Mouse (Mus musculus): ENCODE data around the gene Ifnar1.

DNA sequence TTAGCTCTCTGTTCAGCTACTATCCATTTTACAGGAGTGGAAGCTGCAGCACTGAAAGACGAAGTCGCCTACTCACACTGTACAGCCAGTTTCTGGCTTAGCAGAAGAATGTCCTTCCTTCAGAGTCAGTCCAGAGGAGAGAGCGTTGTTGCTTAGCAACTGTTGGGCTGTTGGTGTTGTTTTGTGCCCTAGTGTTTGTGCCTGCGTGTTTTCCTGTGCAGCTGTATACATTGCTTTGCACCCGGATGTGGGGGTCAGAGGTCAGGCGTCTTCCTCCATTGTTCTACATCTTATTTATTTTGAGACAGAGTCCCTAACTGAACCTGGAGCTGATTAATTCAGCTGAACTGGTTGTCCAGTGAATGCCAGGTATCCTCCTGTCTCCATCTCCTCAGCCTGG lies 18.5 kb upstream of the Ifnar1 start:
- TF ChIP-seq CTCF (IDR thresholded peaks at IDR 0.05; ENCODE audit: low read depth) = no peak
- TF ChIP-seq EP300 (IDR thresholded peaks at IDR 0.05; ENCODE audit: low read depth) = no peak

Measured in liver, embryonic 14.5 days (tissue).